Mouse (Mus musculus) MEL-GATA-1-ER (cell line): Measurements from ENCODE around the gene Pnpla5.

Experiments used
- DNase-seq: peaks from one replicate; pipeline ENCODE4 v3.0.0-alpha.2; 2012; ENCODE audit warnings: low read depth; ENCODE audit errors: extremely low read depth

The Pnpla5 gene

DNA sequence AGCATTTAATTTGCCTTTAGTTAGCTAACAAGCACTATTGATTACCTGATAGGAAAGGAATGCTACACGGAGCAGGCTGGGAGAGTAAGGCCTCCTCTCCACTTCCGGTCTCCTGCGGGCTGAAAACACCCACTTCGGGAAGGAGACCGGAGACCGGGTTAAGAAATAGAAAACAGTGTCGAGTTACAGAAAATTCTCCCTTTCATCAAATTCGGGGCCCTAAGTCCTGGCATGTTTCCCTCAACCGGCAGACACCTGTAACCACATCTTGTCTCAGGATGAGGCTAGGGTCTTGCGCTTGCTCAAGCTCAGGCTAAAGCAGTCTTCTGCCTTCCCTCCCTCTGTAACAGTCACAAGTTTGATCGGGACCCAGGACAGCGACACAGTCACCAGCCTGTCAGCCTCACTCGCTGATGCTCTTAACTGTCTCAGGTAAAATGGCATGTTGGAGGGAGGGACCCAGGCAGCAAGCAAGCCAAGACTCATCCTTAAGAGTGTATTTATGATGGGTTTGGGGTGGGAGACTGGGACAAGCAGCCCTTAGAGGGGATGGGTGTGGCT, 52.8 kb downstream of the Pnpla5 start:
- no peak for DNase-seq

DNA sequence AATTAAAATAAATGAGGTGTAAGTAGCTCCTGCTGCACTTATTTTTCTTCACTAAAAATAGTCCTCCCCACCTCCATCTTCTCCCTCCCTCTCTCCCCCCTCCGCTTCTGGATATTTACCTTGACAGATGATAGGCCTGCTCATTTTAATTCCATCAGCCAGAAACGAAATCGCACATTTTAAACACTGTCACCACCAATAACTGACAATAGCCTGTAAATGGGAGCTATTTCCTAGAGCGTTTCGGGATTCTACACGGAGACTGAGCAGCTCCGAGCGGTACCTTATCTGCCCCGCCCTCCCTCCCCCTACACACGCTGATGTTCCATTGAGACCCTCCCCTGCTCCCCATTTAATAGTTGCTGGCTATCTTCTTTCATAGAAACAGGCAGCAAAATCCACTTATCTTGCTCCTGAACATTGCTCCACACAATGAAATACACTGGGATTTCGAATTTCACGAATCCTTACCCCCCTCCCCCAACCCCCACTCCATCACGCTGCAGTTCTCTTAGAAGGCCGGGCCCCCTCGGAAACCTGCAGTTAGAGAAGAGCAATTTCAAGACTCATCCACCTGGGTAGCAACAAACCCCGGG, 53.4 kb downstream of the Pnpla5 start:
- no peak for DNase-seq

GRCm38 (mm10) chr15:84065701-84066100, 57.3 kb downstream of the Pnpla5 start:
- DNase-seq, result no peak

DNA sequence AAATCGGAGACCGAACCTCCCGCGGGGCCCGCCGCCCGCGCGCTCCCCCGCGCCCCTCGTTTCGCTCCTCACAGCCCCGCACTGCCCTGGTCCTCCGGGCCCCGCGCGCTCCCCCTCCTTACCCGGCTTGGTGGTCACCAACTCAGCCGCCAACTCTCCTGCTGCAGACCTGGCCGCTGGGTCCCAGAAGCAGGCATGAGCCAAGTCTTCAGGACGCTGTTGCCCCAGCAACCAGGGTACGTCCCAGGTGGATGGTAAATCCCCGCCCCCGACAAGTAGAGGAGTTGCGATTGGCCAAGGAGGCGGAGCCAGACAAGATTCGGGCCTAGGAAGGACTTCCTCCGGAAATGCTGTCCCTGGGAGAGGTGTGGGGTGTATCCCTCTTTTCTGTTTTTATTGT, 57.8 kb downstream of the Pnpla5 start, which contains the start of gene Efcab6:
Gene Efcab6, minus strand, starts transcription at position 240 of the 400 bp plus-strand sequence.
- DNase-seq, result no peak
